Mouse (Mus musculus) liver, adult 2 months (tissue): Measurements from ENCODE around the gene H2-M10.5. TPM values are rescaled to one million over a fixed set of nuclear protein-coding genes. Genes with fewer than 3 reads are reported as not detected.
"Not testable (repeated sequence)": the region's sequence is repeated elsewhere in the genome, so short reads cannot be mapped to it uniquely, and the experiment has no call there.

Experiments used
- DNase-seq: peaks from one replicate; pipeline ENCODE4 v3.0.0-alpha.2; 2011; ENCODE audit warnings: low read depth, low spot score; ENCODE audit errors: extremely low read depth
- H3K27ac ChIP-seq: fragments of 200-500 bp; replicated peaks from 2 replicates; pipeline ENCODE4 v1.5.1; 2012; ENCODE audit warnings: low read depth, mild to moderate bottlenecking, control low read depth, inconsistent platforms, low read length; ENCODE audit not compliant: insufficient read depth
- H3K27me3 ChIP-seq: fragments of 200-500 bp; 2 replicates; pipeline ENCODE4 v1.6.1; 2012; ENCODE audit warnings: mild to moderate bottlenecking, moderate library complexity, low read length, inconsistent platforms; ENCODE audit not compliant: control insufficient read depth, insufficient read depth
- H3K36me3 ChIP-seq: fragments of 200-500 bp; 2 replicates; pipeline ENCODE4 v1.6.1; 2012; ENCODE audit warnings: low read length, inconsistent platforms; ENCODE audit not compliant: control insufficient read depth, insufficient read depth
- H3K4me1 ChIP-seq: fragments of 200-500 bp; 2 replicates; pipeline ENCODE4 v1.6.1; 2011; ENCODE audit warnings: low read length; ENCODE audit not compliant: control insufficient read depth, insufficient read depth
- H3K4me3 ChIP-seq: fragments of 200-500 bp; 2 replicates; pipeline ENCODE4 v1.5.1; 2011; ENCODE audit warnings: low read depth, mild to moderate bottlenecking, control low read depth, low read length, moderate library complexity; ENCODE audit not compliant: insufficient read depth
- H3K79me2 ChIP-seq: fragments of 200-500 bp; 2 replicates; pipeline ENCODE4 v1.6.1; 2012; ENCODE audit warnings: inconsistent platforms, mild to moderate bottlenecking, low read length, moderate library complexity; ENCODE audit not compliant: control insufficient read depth, insufficient read depth
- H3K9ac ChIP-seq: fragments of 200-500 bp; 2 replicates; pipeline ENCODE4 v1.6.1; 2012; ENCODE audit warnings: low read depth, mild to moderate bottlenecking, control low read depth, inconsistent platforms, low read length
- CTCF ChIP-seq: fragments of 200-500 bp; IDR thresholded peaks from 2 replicates; pipeline ENCODE4 v1.5.1; 2011; ENCODE audit warnings: low read depth, low read length, control low read depth
- POLR2A ChIP-seq: fragments of 200-500 bp; IDR thresholded peaks from 2 replicates; pipeline ENCODE4 v1.6.1; 2011; ENCODE audit warnings: low read length, control low read depth; ENCODE audit not compliant: insufficient read depth; ENCODE audit errors: extremely low read depth
- WGBS: fragments of 180-500 bp; shearing (Covaris S2); methylation state at CpG from one replicate; pipeline ENCODE4 v1.1.7; 2018; 5-methylcytosine and 5-hydroxymethylcytosine counted together
- polyA plus RNA-seq: library from polyadenylated mRNA; depleted of rRNA; stranded (reverse); fragments of >200 nt; gene quantifications from 2 replicates; pipeline ENCODE4 v1.2.3, GENCODE M21; 2012
- total RNA-seq: library from RNA; depleted of rRNA; stranded (reverse); fragments of >200 nt; gene quantifications from 2 replicates; pipeline ENCODE4 v1.2.3, GENCODE M21; 2014

H2-M10.5 gene
- total and polyA plus RNA-seq, 2 experiments = not detected

DNA sequence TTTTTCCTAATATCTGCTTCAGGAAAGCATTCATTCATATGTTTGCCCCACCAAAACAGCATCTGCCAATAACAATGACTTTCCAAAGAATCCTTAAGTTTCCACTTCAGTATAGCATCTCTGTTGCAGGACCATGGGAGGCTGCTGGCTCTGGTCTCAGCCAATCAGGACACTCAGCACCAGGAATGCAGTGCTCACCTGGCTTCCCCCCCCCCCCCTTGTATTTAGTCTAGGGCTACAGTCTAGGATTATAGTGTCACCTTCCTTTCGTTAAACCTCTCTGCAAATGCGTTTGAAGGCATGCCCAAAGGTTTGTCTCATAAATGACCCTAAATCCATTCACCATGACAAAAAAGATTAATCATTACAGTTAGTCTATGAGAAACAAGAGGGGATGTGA lies 15.6 kb downstream of the H2-M10.5 start:
- no peaks in the 10 kb centered on the region for H3K27me3 ChIP-seq
- no peaks in the 10 kb centered on the region for H3K36me3 ChIP-seq
- no peak overlapping the region for H3K4me3 ChIP-seq
- WGBS = 78% methylated on average over 2 of the region's 2 CpGs
- H3K4me1 ChIP-seq = no peaks in the 10 kb centered on the region
- no peak overlapping the region for H3K27ac ChIP-seq
- TF ChIP-seq POLR2A (no peak), CTCF (no peak)
- DNase-seq = no peak
- H3K9ac ChIP-seq = no peak overlapping the region
- H3K79me2 ChIP-seq = no peaks in the 10 kb centered on the region

DNA sequence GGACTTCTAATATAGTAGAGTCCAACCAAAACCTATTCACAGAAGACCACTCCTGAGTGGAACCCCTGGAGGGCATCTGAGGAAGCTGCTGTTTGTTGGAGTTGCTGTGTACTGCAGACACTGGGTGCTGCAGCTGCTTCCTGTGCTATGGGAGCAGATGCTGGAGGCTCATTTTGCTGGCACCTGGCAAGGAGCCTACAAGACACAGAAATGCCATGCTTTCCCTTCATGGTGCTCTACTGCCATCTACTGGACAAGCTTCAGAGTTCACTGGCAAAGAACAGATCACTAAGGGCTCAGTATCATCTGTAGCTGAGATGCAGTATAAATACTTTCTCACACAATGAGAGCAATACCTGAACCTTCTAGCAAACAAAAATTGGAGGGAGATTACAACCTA lies 16.1 kb downstream of the H2-M10.5 start:
- H3K4me3 ChIP-seq, H3K4me1 ChIP-seq, H3K36me3 ChIP-seq, H3K79me2 ChIP-seq, H3K9ac ChIP-seq, H3K27me3 ChIP-seq, H3K27ac ChIP-seq: not testable (repeated sequence)
- peak; percentile 55 for DNase-seq
- peak; percentile 61 for TF ChIP-seq CTCF

GRCm38 (mm10) chr17:36799493-36799892 lies 26.8 kb downstream of the H2-M10.5 start:
- no peaks in the 10 kb centered on the region for H3K4me1 ChIP-seq
- H3K79me2 ChIP-seq = no peaks in the 10 kb centered on the region
- TF ChIP-seq CTCF = no peak
- no peak for TF ChIP-seq POLR2A
- 36% methylated on average over 10 of the region's 10 CpGs for WGBS
- H3K36me3 ChIP-seq = no peaks in the 10 kb centered on the region
- DNase-seq = no peak
- no peak overlapping the region for H3K4me3 ChIP-seq
- H3K27me3 ChIP-seq = no peaks in the 10 kb centered on the region
- no peak overlapping the region for H3K27ac ChIP-seq
- no peak overlapping the region for H3K9ac ChIP-seq

GRCm38 (mm10) chr17:36799921-36800462 lies 27.3 kb downstream of the H2-M10.5 start:
- WGBS = 21% methylated on average over 4 of the region's 4 CpGs

GRCm38 (mm10) chr17:36811871-36812270 lies 39.2 kb downstream of the H2-M10.5 start, which contains the start of gene H2-M10.6:
Gene H2-M10.6, plus strand, starts transcription at chr17:36812171.
- TF ChIP-seq CTCF (no peak), POLR2A (no peak)
- no peaks in the 10 kb centered on the region for H3K27me3 ChIP-seq
- H3K27ac ChIP-seq = no peak within 1 kb of the TSS
- no peak within 1 kb of the TSS for H3K9ac ChIP-seq
- H3K36me3 ChIP-seq = no peaks in the 10 kb centered on the region
- H3K4me1 ChIP-seq = no peaks in the 10 kb centered on the region
- no peak within 1 kb of the TSS for H3K4me3 ChIP-seq
- DNase-seq = no peak
- H3K79me2 ChIP-seq = no peaks in the 10 kb centered on the region

More at GRCm38 (mm10) chr17:36799921-36800462, 27.3 kb downstream of the H2-M10.5 start:
- H3K36me3 ChIP-seq, H3K4me3 ChIP-seq, H3K27ac ChIP-seq, H3K9ac ChIP-seq, DNase-seq, H3K4me1 ChIP-seq, H3K79me2 ChIP-seq, H3K27me3 ChIP-seq: not testable (repeated sequence)

- H3K27ac ChIP-seq = no peak overlapping the region
- H3K9ac ChIP-seq = no peak overlapping the region
- peaks cover 1% of the 10 kb centered on the region; the same call in 1 of the 2 replicates for H3K4me1 ChIP-seq
- no peaks in the 10 kb centered on the region for H3K36me3 ChIP-seq
- no peaks in the 10 kb centered on the region for H3K79me2 ChIP-seq
- no peak overlapping the region for H3K4me3 ChIP-seq
- no peaks in the 10 kb centered on the region for H3K27me3 ChIP-seq
- TF ChIP-seq CTCF (peak; percentile 71), POLR2A (no peak)
- peak; percentile 61 for DNase-seq
These were observed 51.3 kb downstream of the H2-M10.5 start for GRCm38 (mm10) chr17:36824005-36824404.
